Mouse (Mus musculus): Measurements from ENCODE around the gene Ccdc138. TPM values are rescaled to one million over a fixed set of nuclear protein-coding genes. Genes with fewer than 3 reads are reported as not detected.

The Ccdc138 gene
- polyA plus RNA-seq (2012) = 0.11 and 0.19 TPM in 2 replicates

GRCm38 (mm10) chr10:58497320-58498284 is at the start of gene Ccdc138:
Ccdc138 (plus strand) TSS chr10:58497948.
- TF ChIP-seq GATA1 (IDR thresholded peaks at IDR 0.05; ENCODE audit: low read length) = no peak

GRCm38 (mm10) chr10:58451575-58451974 is 46.2 kb upstream of the Ccdc138 start:
- TF ChIP-seq GATA1 (IDR thresholded peaks at IDR 0.05; ENCODE audit: low read length) = no peak

- no peak for TF ChIP-seq GATA1 (IDR thresholded peaks at IDR 0.05; ENCODE audit: low read length)
These were observed 45.6 kb upstream of the Ccdc138 start for GRCm38 (mm10) chr10:58452185-58452584.

- TF ChIP-seq GATA1 (IDR thresholded peaks at IDR 0.05; ENCODE audit: low read length) = no peak
These were observed 37.9 kb upstream of the Ccdc138 start for GRCm38 (mm10) chr10:58459896-58460295.

GRCm38 (mm10) chr10:58477086-58477755 is 20.5 kb upstream of the Ccdc138 start:
- TF ChIP-seq GATA1 (IDR thresholded peaks at IDR 0.05; ENCODE audit: low read length) = no peak

- TF ChIP-seq GATA1 (IDR thresholded peaks at IDR 0.05; ENCODE audit: low read length) = no peak
These were observed 19.6 kb upstream of the Ccdc138 start for GRCm38 (mm10) chr10:58478071-58478578.

- no peak for TF ChIP-seq GATA1 (IDR thresholded peaks at IDR 0.05; ENCODE audit: low read length)
These were observed 17.7 kb upstream of the Ccdc138 start for GRCm38 (mm10) chr10:58479954-58480490.

GRCm38 (mm10) chr10:58491031-58491430 is 6.7 kb upstream of the Ccdc138 start:
- no peak for TF ChIP-seq GATA1 (IDR thresholded peaks at IDR 0.05; ENCODE audit: low read length)

GRCm38 (mm10) chr10:58495637-58496036 is 2.1 kb upstream of the Ccdc138 start:
- TF ChIP-seq GATA1 (IDR thresholded peaks at IDR 0.05; ENCODE audit: low read length) = no peak

- no peak for TF ChIP-seq GATA1 (IDR thresholded peaks at IDR 0.05; ENCODE audit: low read length)
These were observed 1.0 kb upstream of the Ccdc138 start for GRCm38 (mm10) chr10:58496732-58497131.

GRCm38 (mm10) chr10:58498516-58498915 is 768 bp downstream of the Ccdc138 start:
- TF ChIP-seq GATA1 (IDR thresholded peaks at IDR 0.05; ENCODE audit: low read length) = no peak

- no peak for TF ChIP-seq GATA1 (IDR thresholded peaks at IDR 0.05; ENCODE audit: low read length)
These were observed 31.6 kb downstream of the Ccdc138 start for GRCm38 (mm10) chr10:58529358-58529757.

- TF ChIP-seq GATA1 (IDR thresholded peaks at IDR 0.05; ENCODE audit: low read length) = no peak
These were observed 33.4 kb downstream of the Ccdc138 start for GRCm38 (mm10) chr10:58530896-58531790.

- no peak for TF ChIP-seq GATA1 (IDR thresholded peaks at IDR 0.05; ENCODE audit: low read length)
These were observed 34.4 kb downstream of the Ccdc138 start for GRCm38 (mm10) chr10:58532177-58532576.

GRCm38 (mm10) chr10:58540613-58541012 is 42.9 kb downstream of the Ccdc138 start:
- no peak for TF ChIP-seq GATA1 (IDR thresholded peaks at IDR 0.05; ENCODE audit: low read length)

Data from G1E-ER4 (cell line).